Mouse (Mus musculus) induced T-regulatory cell, adult 2 months (primary cell): ENCODE data around the gene Gprin3.
"Not testable (repeated sequence)": the region's sequence is repeated elsewhere in the genome, so short reads cannot be mapped to it uniquely, and the experiment has no call there.

Experiments used
- DNase-seq: peaks from one replicate; pipeline ENCODE4 v3.0.0-alpha.2; 2012; ENCODE audit warnings: low read depth

Gene Gprin3

DNA sequence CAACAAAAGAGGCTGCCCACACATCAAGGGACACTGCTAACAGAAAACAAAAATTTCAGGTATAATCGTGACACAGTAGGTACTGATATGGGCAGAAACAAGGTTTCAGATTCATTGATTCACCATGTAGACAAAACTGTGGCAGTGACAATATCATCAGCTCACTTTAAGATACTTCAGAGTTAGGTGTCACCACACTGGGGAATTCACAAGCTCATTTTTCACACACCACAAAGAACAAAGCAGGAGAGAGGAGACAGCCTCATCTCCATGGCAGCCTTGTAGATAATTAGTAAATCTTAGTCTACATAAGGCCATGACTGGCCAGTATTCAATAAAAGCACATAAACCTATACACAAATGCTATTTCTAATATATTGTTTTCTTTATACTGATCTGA is 77.4 kb downstream of the Gprin3 start:
- DNase-seq, result peak; percentile 32

DNA sequence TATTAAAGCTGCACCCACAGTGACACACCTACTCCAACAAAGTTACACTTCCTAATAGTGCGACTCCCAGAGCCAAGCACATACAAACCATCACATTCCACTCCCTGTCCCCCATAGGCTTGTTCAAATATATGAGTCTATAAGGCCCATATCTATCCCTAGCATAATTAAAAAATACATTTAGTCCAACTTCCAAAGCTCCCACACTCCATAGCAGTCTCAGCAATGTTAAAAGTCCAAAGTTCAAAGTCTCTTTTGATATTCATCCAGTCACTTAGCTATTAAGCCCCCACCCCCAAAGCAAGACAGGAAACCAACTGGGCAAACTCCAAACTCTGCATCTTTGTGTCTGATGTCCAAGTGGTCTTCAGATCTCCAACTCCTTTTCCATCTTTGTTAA is 84.9 kb downstream of the Gprin3 start:
- DNase-seq, result no peak

DNA sequence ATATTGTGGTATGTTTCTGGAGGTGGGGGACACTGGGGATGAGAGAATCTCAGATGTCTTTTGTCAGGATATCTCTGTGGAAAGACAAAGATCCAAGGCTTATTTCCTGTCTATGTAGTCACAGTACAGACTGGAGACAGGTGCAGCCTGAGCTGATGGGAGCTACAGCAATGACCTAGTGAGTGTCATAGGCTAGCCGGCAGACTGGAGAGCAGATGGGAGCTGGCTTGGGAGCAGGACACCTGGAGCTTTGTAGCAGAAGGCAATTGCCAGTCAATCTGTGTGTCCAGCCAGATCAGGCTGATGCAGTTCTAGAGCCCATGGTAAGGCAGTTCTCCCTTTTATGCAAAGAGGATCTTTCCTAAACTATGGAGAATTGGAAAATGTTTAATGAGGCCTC is 97.8 kb downstream of the Gprin3 start:
- no peak for DNase-seq

DNA sequence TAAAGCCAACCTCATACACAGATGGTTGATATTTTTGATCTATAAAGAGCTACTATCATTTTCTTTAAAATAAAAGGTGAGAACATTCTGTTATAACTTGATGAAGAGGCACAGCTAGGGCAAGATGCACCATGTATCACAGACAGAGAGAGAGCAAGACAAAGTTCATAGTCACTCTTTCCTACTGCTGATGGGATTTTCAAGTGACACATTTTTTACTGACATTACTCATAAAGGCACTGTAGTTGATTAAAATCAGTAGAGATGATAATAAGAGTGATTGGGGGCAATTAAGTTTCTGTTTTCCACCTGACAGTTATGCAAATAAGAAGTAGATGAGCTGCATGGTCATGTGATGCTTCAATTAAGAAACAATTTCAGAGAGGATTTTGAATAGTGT is 110.2 kb downstream of the Gprin3 start:
- peak; percentile 63 for DNase-seq

DNA sequence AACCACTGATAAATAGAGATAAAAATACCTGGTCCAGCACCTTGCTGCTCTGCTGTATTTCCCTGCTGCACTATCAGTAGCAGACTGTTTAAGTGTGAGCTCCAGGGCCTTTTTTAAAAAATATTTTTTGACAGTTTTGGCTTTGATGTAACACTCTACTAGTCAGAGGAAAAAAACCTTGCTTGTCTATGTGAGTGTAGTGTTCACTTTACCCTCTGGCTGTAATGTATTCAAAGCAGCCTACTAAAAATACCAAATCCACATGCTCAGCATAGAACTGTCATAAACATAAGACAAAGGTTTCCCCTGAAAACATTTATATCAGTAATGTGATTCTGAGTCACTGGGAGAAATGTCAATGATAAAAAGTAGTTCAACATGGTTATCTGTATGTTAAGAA is 111.0 kb downstream of the Gprin3 start:
- DNase-seq, result peak; percentile 44

DNA sequence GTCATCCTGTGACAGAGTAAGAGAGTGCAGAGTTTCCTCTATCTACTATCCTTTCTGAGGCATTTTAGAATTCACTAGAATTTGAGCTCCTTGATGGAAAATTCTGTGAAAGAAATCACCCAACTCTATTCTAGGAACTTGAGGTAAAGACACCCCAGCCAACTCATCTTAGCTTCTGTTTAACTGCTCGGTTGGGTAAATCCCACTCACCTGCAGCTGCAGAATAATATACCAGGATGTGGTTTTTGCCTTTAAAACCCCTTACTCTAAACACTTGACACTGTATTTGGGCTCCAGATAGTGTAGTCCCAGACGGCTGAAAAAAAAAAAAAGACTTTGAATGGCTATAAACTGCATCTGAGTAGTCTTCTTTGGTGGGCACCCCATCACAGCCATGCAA is 112.9 kb downstream of the Gprin3 start:
- DNase-seq, result peak; percentile 64

DNA sequence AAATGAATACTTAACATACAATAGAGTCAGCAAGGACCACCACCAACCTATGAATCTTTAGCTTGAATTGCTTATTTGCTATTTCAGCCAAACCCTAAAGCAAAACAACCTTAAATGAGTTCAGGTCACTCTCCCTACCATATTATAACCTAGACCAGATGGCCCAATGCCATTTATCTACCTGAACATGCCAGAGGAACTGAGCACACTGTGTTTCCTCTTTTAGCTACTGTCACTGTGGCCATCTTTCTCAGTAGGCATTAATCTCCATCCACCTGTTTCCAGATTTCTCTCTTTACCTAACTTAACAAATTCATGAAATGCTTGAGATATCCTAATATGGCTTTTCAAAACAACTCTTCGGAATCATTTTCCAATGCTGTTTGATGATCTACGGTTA is 114.9 kb downstream of the Gprin3 start:
- DNase-seq, result no peak

DNA sequence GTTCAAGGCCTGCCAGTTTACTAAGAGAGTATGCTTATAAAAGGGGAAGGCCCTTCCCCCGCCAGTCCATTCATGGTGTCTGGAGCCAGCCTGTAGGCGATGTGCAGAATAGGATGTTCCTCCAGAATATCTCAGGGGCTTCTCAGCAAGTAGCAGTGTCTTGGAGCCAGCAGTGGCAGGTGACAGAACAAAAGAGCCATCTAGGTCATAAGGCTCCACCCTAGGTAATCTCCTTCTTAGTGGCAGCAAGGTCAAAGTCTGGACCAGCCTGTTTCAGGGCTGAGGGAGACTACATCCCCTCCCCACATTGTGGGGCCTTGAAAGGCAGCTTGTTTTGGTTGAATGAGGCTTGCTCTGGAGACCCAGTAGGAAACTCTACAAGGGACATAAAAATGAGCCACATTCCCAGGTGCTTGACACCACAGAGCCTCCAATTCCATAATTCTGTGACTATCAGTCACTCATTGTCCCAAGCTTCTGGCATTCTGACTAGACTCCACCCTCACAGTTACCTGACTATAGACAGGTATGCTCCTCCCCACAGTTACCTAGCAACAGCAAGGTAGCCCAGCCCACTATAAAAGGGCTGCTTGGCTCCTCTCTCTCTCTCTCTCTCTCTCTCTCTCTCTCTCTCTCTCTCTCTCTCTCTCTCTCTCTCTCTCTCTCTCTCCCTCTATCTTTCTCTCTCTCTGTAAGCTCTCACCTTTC is 121.7 kb downstream of the Gprin3 start:
- not testable (repeated sequence) for DNase-seq

DNA sequence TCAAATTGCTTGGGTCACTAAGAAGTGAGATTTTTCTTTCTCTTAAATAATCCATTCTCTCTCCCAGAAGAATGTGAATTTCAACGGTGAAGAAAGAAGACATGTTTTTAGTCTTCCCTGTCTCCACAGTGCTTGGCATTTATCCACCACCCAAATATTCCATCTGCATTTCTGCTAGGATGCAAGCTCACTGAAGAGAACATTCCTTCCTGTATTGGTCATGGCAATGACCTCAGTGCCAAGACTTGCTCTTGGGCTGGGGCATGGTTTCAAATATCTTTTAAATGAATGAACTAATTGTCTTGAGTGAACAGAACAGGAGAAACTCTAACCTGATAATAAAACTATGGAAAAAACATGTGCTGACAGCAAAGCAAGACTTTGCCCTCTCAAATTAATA is 123.1 kb downstream of the Gprin3 start:
- no peak for DNase-seq
